Mouse (Mus musculus) inflammation-experienced regulatory T-cells, adult 6 months (primary cell): Measurements from ENCODE around the gene Ccnl2. TPM values are rescaled to one million over a fixed set of nuclear protein-coding genes. Genes with fewer than 3 reads are reported as not detected.

Source experiments
- ATAC-seq: one replicate; pipeline ENCODE4 v1.8.0; 2017
- polyA plus RNA-seq, 3 experiments: library from polyadenylated mRNA; unstranded; fragments of 100-300 nt; shearing (Covaris generic); gene quantifications; one replicate each; pipeline ENCODE4 v1.2.1; 2017

The Ccnl2 gene
- polyA plus RNA-seq, 3 experiments from 2014 or later = 83.8 to 128 (median 117) TPM

- no peak for ATAC-seq
Measured at GRCm38 (mm10) chr4:155871404-155871803, 59.1 kb downstream of the Ccnl2 start.

Other genes with a start within 250 kb of the Ccnl2 start
- 1 to 10 TPM; 7.9 to 9.1 (median 8.5) TPM for gene Slc35e2, start 211.1 kb upstream of the Ccnl2 start, polyA plus RNA-seq
- 100 to 1,000 TPM in 2 of 3 experiments, 10 to 100 TPM in 1; 75.2 to 139 (median 116) TPM for gene Cdk11b, start 187.6 kb upstream of the Ccnl2 start, polyA plus RNA-seq
- gene Gm10563, start 167.1 kb upstream of the Ccnl2 start, polyA plus RNA-seq = 1 to 10 TPM in 1 of 3 experiments, not detected in 2; 1.7 TPM
- not detected for gene Mmp23, start 159.1 kb upstream of the Ccnl2 start, polyA plus RNA-seq
- gene Mib2, start 143.3 kb upstream of the Ccnl2 start, polyA plus RNA-seq = 1 to 10 TPM; 3.1 to 5.2 (median 3.9) TPM
- gene Fndc10, start 118.1 kb upstream of the Ccnl2 start, polyA plus RNA-seq = 1 to 10 TPM in 1 of 3 experiments, under 1 TPM in 2; 0.16 to 1.6 (median 0.96) TPM
- gene Ssu72, start 107.7 kb upstream of the Ccnl2 start, polyA plus RNA-seq = 100 to 1,000 TPM; 145 to 170 (median 154) TPM
- under 1 TPM; 0.13 to 0.16 (median 0.13) TPM for gene Tmem240, start 77.7 kb upstream of the Ccnl2 start, polyA plus RNA-seq
- gene Atad3a, start 51.4 kb upstream of the Ccnl2 start, polyA plus RNA-seq = 10 to 100 TPM in 2 of 3 experiments, 1 to 10 TPM in 1; 9.8 to 27.2 (median 21.7) TPM
- under 1 TPM in 1 of 3 experiments, not detected in 2; 0.09 TPM for gene Vwa1, start 37.8 kb upstream of the Ccnl2 start, polyA plus RNA-seq
- not detected for gene Tmem88b, start 26.6 kb upstream of the Ccnl2 start, polyA plus RNA-seq
- not detected for gene Ankrd65, start 22.1 kb upstream of the Ccnl2 start, polyA plus RNA-seq
- gene Mrpl20, start 9.6 kb upstream of the Ccnl2 start, polyA plus RNA-seq = 100 to 1,000 TPM; 105 to 200 (median 117) TPM
- gene Aurkaip1, start 18.8 kb downstream of the Ccnl2 start, polyA plus RNA-seq = 100 to 1,000 TPM; 206 to 219 (median 211) TPM
- 10 to 100 TPM in 2 of 3 experiments, under 1 TPM in 1; 0.69 to 18.3 (median 16.4) TPM for gene Mxra8, start 27.2 kb downstream of the Ccnl2 start, polyA plus RNA-seq
- gene Dvl1, start 34.9 kb downstream of the Ccnl2 start, polyA plus RNA-seq = 1 to 10 TPM; 2.0 to 3.8 (median 3.5) TPM
- gene Tas1r3, start 50.9 kb downstream of the Ccnl2 start, polyA plus RNA-seq = under 1 TPM; 0.16 to 0.40 (median 0.30) TPM
- gene Cptp, start 57.0 kb downstream of the Ccnl2 start, polyA plus RNA-seq = 10 to 100 TPM; 14.2 to 19.2 (median 19.1) TPM
- gene Ints11, start 57.1 kb downstream of the Ccnl2 start, polyA plus RNA-seq = 10 to 100 TPM; 81.9 to 88.2 (median 86.6) TPM
- gene Pusl1, start 79.3 kb downstream of the Ccnl2 start, polyA plus RNA-seq = 10 to 100 TPM; 14.1 to 20.3 (median 15.8) TPM
- gene Acap3, start 79.3 kb downstream of the Ccnl2 start, polyA plus RNA-seq = 1 to 10 TPM; 4.0 to 9.1 (median 5.8) TPM
- gene Ube2j2, start 131.3 kb downstream of the Ccnl2 start, polyA plus RNA-seq = 10 to 100 TPM; 19.3 to 30.8 (median 29.6) TPM
- 1 to 10 TPM; 3.0 to 6.9 (median 5.6) TPM for gene C1qtnf12, start 149.8 kb downstream of the Ccnl2 start, polyA plus RNA-seq
- gene B3galt6, start 180.2 kb downstream of the Ccnl2 start, polyA plus RNA-seq = 1 to 10 TPM in 1 of 3 experiments, under 1 TPM in 2; 0.63 to 1.0 (median 0.90) TPM
- gene Sdf4, start 180.4 kb downstream of the Ccnl2 start, polyA plus RNA-seq = 100 to 1,000 TPM; 489 to 506 (median 496) TPM
- 100 to 1,000 TPM; 682 to 810 (median 720) TPM for gene Tnfrsf4, start 201.4 kb downstream of the Ccnl2 start, polyA plus RNA-seq
- gene Tnfrsf18, start 213.7 kb downstream of the Ccnl2 start, polyA plus RNA-seq = 100 to 1,000 TPM; 603 to 779 (median 637) TPM
- gene Ttll10, start 246.9 kb downstream of the Ccnl2 start, polyA plus RNA-seq = 1 to 10 TPM in 1 of 3 experiments, under 1 TPM in 2; 0.26 to 1.1 (median 0.55) TPM